Mouse (Mus musculus): ENCODE results near the gene Gm4869. TPM values are rescaled to one million over a fixed set of nuclear protein-coding genes. Genes with fewer than 3 reads are reported as not detected.

The Gm4869 gene
- polyA plus RNA-seq, 1 experiment from 2014 or later, result not detected

GRCm38 (mm10) chr5:140538111-140538683 is 92.8 kb downstream of the Gm4869 start:
- Histone ChIP-seq H3K9me3 (replicated peaks; ENCODE audit: control insufficient read depth, low read length) (no peaks in the 10 kb centered on the region), H3K36me3 (ENCODE audit: control insufficient read depth, insufficient read depth, low read length) (no peaks in the 10 kb centered on the region), H3K9ac (ENCODE audit: low read length) (no peak overlapping the region), H3K4me3 (replicated peaks; ENCODE audit: low read length) (no peak overlapping the region), H3K4me2 (ENCODE audit: low read depth, low read length) (no peak overlapping the region), H3K4me1 (ENCODE audit: control insufficient read depth, insufficient read depth, low read length) (peaks cover 3% of the 10 kb centered on the region; the same call in 1 of the 2 replicates), H3K27ac (ENCODE audit: low read length) (no peak overlapping the region), H3K27me3 (ENCODE audit: control insufficient read depth, insufficient read depth, low read length) (no peaks in the 10 kb centered on the region)
- no peak for ATAC-seq (ENCODE audit: insufficient read depth, low FRiP score)
- WGBS, result 73% methylated on average over 13 of the region's 13 CpGs

DNA sequence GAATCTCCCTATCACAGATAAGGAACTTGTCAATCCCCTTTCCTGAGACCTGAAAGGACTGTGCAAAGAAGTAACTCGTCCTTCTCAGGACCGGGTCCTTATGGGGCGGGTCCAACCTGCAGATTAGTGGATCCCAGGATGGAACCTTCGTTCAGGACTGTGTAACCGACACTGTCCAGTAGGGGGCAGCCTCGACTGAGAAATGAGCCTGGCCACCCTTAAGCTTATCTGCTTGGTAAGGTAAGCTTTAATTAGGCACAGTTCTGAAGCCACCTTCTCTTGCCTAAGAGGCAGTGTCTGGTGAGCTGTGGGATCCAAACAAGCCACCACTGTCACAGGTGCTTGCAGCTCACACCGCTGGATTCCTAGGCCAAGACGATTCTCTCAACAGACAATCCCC is 94.7 kb downstream of the Gm4869 start:
- H3K27ac ChIP-seq (ENCODE audit: low read length), result no peak overlapping the region
- no peak overlapping the region for H3K9ac ChIP-seq (ENCODE audit: low read length)
- H3K4me3 ChIP-seq (replicated peaks; ENCODE audit: low read length), result no peak overlapping the region
- H3K4me1 ChIP-seq (ENCODE audit: control insufficient read depth, insufficient read depth, low read length), result peaks cover 3% of the 10 kb centered on the region; the same call in 1 of the 2 replicates
- ATAC-seq (ENCODE audit: insufficient read depth, low FRiP score), result peak; percentile 54; the same call in 1 of the 2 replicates
- no peaks in the 10 kb centered on the region for H3K36me3 ChIP-seq (ENCODE audit: control insufficient read depth, insufficient read depth, low read length)
- H3K27me3 ChIP-seq (ENCODE audit: control insufficient read depth, insufficient read depth, low read length), result no peaks in the 10 kb centered on the region
- 14% methylated on average over 8 of the region's 8 CpGs for WGBS
- H3K9me3 ChIP-seq (replicated peaks; ENCODE audit: control insufficient read depth, low read length), result no peaks in the 10 kb centered on the region
- H3K4me2 ChIP-seq (ENCODE audit: low read depth, low read length), result no peak overlapping the region

- WGBS, result 71% methylated on average over 9 of the region's 9 CpGs
- Histone ChIP-seq H3K4me2 (ENCODE audit: low read depth, low read length) (no peak overlapping the region), H3K4me3 (replicated peaks; ENCODE audit: low read length) (no peak overlapping the region), H3K9me3 (replicated peaks; ENCODE audit: control insufficient read depth, low read length) (no peaks in the 10 kb centered on the region), H3K4me1 (ENCODE audit: control insufficient read depth, insufficient read depth, low read length) (no peaks in the 10 kb centered on the region), H3K27ac (ENCODE audit: low read length) (no peak overlapping the region), H3K9ac (ENCODE audit: low read length) (no peak overlapping the region), H3K27me3 (ENCODE audit: control insufficient read depth, insufficient read depth, low read length) (no peaks in the 10 kb centered on the region), H3K36me3 (ENCODE audit: control insufficient read depth, insufficient read depth, low read length) (no peaks in the 10 kb centered on the region)
- ATAC-seq (ENCODE audit: insufficient read depth, low FRiP score), result no peak
Observed at GRCm38 (mm10) chr5:140542811-140543575, 97.5 kb downstream of the Gm4869 start.

Small RNA genes within 50 kb of the gene (microRNA-seq; reads per million reads assigned to microRNA genes)
- not detected for gene Mir7038

Other genes starting within 250 kb of the Gm4869 start
- gene Mad1l1, start 124.1 kb upstream of the Gm4869 start, polyA plus RNA-seq (2015; fragmentation: Nextera tagmentation; extraction: Ambion mirVana), result 37.4 and 38.6 TPM in 2 replicates
- gene Nudt1, start 124.0 kb upstream of the Gm4869 start, polyA plus RNA-seq (2015; fragmentation: Nextera tagmentation; extraction: Ambion mirVana), result 37.0 and 38.4 TPM in 2 replicates
- gene Mrm2, start 113.7 kb upstream of the Gm4869 start, polyA plus RNA-seq (2015; fragmentation: Nextera tagmentation; extraction: Ambion mirVana), result 16.0 and 17.2 TPM in 2 replicates
- gene Snx8, start 56.4 kb upstream of the Gm4869 start, polyA plus RNA-seq (2015; fragmentation: Nextera tagmentation; extraction: Ambion mirVana), result 17.9 and 19.3 TPM in 2 replicates
- 64.3 and 72.7 TPM in 2 replicates for gene Eif3b, start 26.3 kb upstream of the Gm4869 start, polyA plus RNA-seq (2015; fragmentation: Nextera tagmentation; extraction: Ambion mirVana)
- 22.6 and 27.4 TPM in 2 replicates for gene Chst12, start 59.9 kb downstream of the Gm4869 start, polyA plus RNA-seq (2015; fragmentation: Nextera tagmentation; extraction: Ambion mirVana)
- 0.71 TPM in 1 of 2 replicates, not detected in the other for gene Grifin, start 119.4 kb downstream of the Gm4869 start, polyA plus RNA-seq (2015; fragmentation: Nextera tagmentation; extraction: Ambion mirVana)
- 21.5 and 21.6 TPM in 2 replicates for gene Lfng, start 161.7 kb downstream of the Gm4869 start, polyA plus RNA-seq (2015; fragmentation: Nextera tagmentation; extraction: Ambion mirVana)
- 13.8 and 17.8 TPM in 2 replicates for gene Ttyh3, start 203.4 kb downstream of the Gm4869 start, polyA plus RNA-seq (2015; fragmentation: Nextera tagmentation; extraction: Ambion mirVana)